27 mouse cellular contexts compared by ENCODE assay signal in the genomic region with DNA sequence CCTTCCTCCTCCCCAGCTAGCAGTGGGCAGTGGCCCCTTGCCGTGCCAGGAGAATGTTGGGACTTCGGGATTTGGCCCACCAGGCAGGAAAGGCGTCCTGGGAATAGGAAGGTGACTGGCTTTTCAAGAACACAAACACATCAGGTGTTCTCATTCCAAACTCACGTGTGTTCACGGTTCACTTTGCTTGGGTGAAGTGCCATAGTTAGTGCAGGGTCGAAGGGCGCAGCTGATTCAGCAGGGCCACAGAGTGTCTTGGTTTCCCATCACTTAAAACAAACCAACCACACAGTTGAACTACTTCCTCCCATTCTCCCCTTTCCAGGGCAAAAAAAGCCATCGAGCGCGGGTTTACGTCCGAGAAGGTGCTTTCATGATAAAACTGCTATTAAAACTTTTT. TPM values are rescaled to one million over a fixed set of nuclear protein-coding genes. Genes with fewer than 3 reads are reported as not detected.
DNase-seq lines count a peak whose midpoint lies in the region; ATAC-seq lines count a peak whose summit lies in the region.
"Had no signal": no experiment of that assay in that cellular context is flagged by ENCODE, and none has a peak within 500 bp of the region (broad histone marks: within the 10 kb centered on the region; RNA-seq: fewer than 3 reads in every experiment).

No protein-coding gene starts in this region.

- no peak overlapping the region for H3K4me2 ChIP-seq in intestine, embryonic 14.5 days (ENCODE audit: low read length)
- no peak overlapping the region for H3K4me2 ChIP-seq in intestine, embryonic 16.5 days (ENCODE audit: low read depth, low read length)
- H3K4me2 ChIP-seq in midbrain, embryonic 11.5 days, result no peak overlapping the region
- H3K4me2 ChIP-seq: embryonic facial prominence, embryonic 12.5 days; forebrain, embryonic 13.5 days; heart, embryonic 11.5 days; hindbrain, embryonic 15.5 days; limb, embryonic 15.5 days; neural tube, embryonic 13.5 days; stomach, embryonic 15.5 days had no signal

- 0 out of 2 replicates have a peak overlapping the region, but pooled peaks have one; percentile 16 for H3K27ac ChIP-seq in intestine, embryonic 14.5 days (ENCODE audit: low read depth)
- H3K27ac ChIP-seq in intestine, embryonic 16.5 days (ENCODE audit: low read length), result no peak overlapping the region
- 0 out of 2 replicates have a peak overlapping the region, but pooled peaks have one; percentile 6 for H3K27ac ChIP-seq in brown adipose tissue, adult 24 weeks (replicated peaks; ENCODE audit: low read depth, low read length)
- no peak overlapping the region for H3K27ac ChIP-seq in midbrain, embryonic 11.5 days (ENCODE audit: low read depth, low read length)
- H3K27ac ChIP-seq: embryonic facial prominence, embryonic 12.5 days; forebrain, embryonic 13.5 days; limb, embryonic 15.5 days; neural tube, embryonic 13.5 days; stomach, embryonic 15.5 days had no signal

- 86% methylated on average over 12 of the region's 12 CpGs for WGBS in intestine, embryonic 14.5 days
- WGBS in intestine, embryonic 16.5 days, result 81% methylated on average over 12 of the region's 12 CpGs
- 80% methylated on average over 12 of the region's 12 CpGs for WGBS in midbrain, embryonic 11.5 days

- H3K4me3 ChIP-seq in intestine, embryonic 14.5 days (ENCODE audit: low read depth, low read length), result no peak overlapping the region
- no peak overlapping the region for H3K4me3 ChIP-seq in intestine, embryonic 16.5 days (ENCODE audit: low read length)
- H3K4me3 ChIP-seq in brown adipose tissue, adult 24 weeks (ENCODE audit: insufficient read depth, low read depth, low read length), result no peak overlapping the region
- H3K4me3 ChIP-seq in midbrain, embryonic 11.5 days (ENCODE audit: low read depth, low read length), result no peak overlapping the region
- H3K4me3 ChIP-seq: embryonic facial prominence, embryonic 12.5 days; erythroblast, embryonic 14.5 days; forebrain, embryonic 13.5 days; hindbrain, embryonic 15.5 days; limb, embryonic 15.5 days; myocyte; neural tube, embryonic 13.5 days; stomach, embryonic 15.5 days had no signal

- no peaks in the 10 kb centered on the region for H3K27me3 ChIP-seq in intestine, embryonic 14.5 days (replicated peaks; ENCODE audit: control insufficient read depth, insufficient read depth, low read length)
- H3K27me3 ChIP-seq in intestine, embryonic 16.5 days (replicated peaks; ENCODE audit: control insufficient read depth, insufficient read depth, low read length), result no peaks in the 10 kb centered on the region
- H3K27me3 ChIP-seq in midbrain, embryonic 11.5 days (ENCODE audit: control insufficient read depth, insufficient read depth, low read length), result no peaks in the 10 kb centered on the region
- H3K27me3 ChIP-seq: embryonic facial prominence, embryonic 12.5 days; forebrain, embryonic 13.5 days; hindbrain, embryonic 15.5 days; limb, embryonic 15.5 days; neural tube, embryonic 13.5 days; stomach, embryonic 15.5 days had no signal

- peaks cover 17% of the 10 kb centered on the region for H3K4me1 ChIP-seq in intestine, embryonic 14.5 days (replicated peaks; ENCODE audit: control insufficient read depth, insufficient read depth, low read length)
- H3K4me1 ChIP-seq in intestine, embryonic 16.5 days (ENCODE audit: control insufficient read depth, insufficient read depth, low read length), result peaks cover 10% of the 10 kb centered on the region
- H3K4me1 ChIP-seq in brown adipose tissue, adult 24 weeks (ENCODE audit: control insufficient read depth, insufficient read depth, insufficient read length, low read length), result 0 out of 2 replicates have a peak, but pooled peaks cover 3% of the 10 kb centered on the region
- H3K4me1 ChIP-seq in midbrain, embryonic 11.5 days (ENCODE audit: control insufficient read depth, insufficient read depth, low read length), result no peaks in the 10 kb centered on the region

- peaks cover 3% of the 10 kb centered on the region; the same call in 1 of the 2 replicates for H3K36me3 ChIP-seq in intestine, embryonic 14.5 days (ENCODE audit: control insufficient read depth, insufficient read depth, low read length)
- H3K36me3 ChIP-seq in intestine, embryonic 16.5 days (ENCODE audit: control insufficient read depth, insufficient read depth, low read length), result no peaks in the 10 kb centered on the region
- H3K36me3 ChIP-seq in midbrain, embryonic 11.5 days (ENCODE audit: control insufficient read depth, insufficient read depth, low read length), result peaks cover 5% of the 10 kb centered on the region; the same call in 1 of the 2 replicates
- H3K36me3 ChIP-seq: stomach, embryonic 15.5 days had no signal

- no peak for ATAC-seq in intestine, embryonic 14.5 days (replicated peaks; ENCODE audit: low FRiP score, low TSS enrichment, low read depth)
- ATAC-seq in intestine, embryonic 16.5 days, result no peak
- ATAC-seq in midbrain, embryonic 11.5 days (ENCODE audit: low FRiP score), result no peak
- ATAC-seq: forebrain, embryonic 13.5 days; midbrain, embryonic 16.5 days had no signal

- H3K9ac ChIP-seq in intestine, embryonic 14.5 days (ENCODE audit: low read length), result no peak overlapping the region
- H3K9ac ChIP-seq in intestine, embryonic 16.5 days (ENCODE audit: low read depth, low read length), result no peak overlapping the region
- H3K9ac ChIP-seq in midbrain, embryonic 11.5 days (ENCODE audit: low read length), result no peak overlapping the region
- H3K9ac ChIP-seq: embryonic facial prominence, embryonic 12.5 days; forebrain, embryonic 13.5 days; hindbrain, embryonic 15.5 days; limb, embryonic 15.5 days; neural tube, embryonic 13.5 days; stomach, embryonic 15.5 days had no signal

- intact Hi-C loops in left cerebral cortex, postnatal 14 days (cut with DNase I), result no loop called here

- DNase-seq in intestine, embryonic 14.5 days (ENCODE audit: low spot score), result no peak
- peak; percentile 82 to 84 for DNase-seq in kidney, adult 8-10 months
- DNase-seq in kidney, postnatal 14 days, result peak; percentile 69
- no peak for DNase-seq in midbrain, embryonic 11.5 days (ENCODE audit: low spot score, missing footprints)
- no peak for DNase-seq in retina, postnatal 1 day
- DNase-seq in left cerebral cortex, postnatal 14 days (ENCODE audit: low spot score in 2 of 2), result no peak
- DNase-seq: adrenal gland, adult 2 months; cerebellum, adult 18-20 months; cerebellum, postnatal 14 days; gastrocnemius, postnatal 10 days; heart, adult 11 months; layer of hippocampus, adult 9-11 months; left cerebral cortex, postnatal 4 days; thymus, adult 18-20 months; thymus, postnatal 36 days had no signal

- no peaks in the 10 kb centered on the region for H3K9me3 ChIP-seq in intestine, embryonic 14.5 days (ENCODE audit: control insufficient read depth, low read length)
- H3K9me3 ChIP-seq in intestine, embryonic 16.5 days (ENCODE audit: control insufficient read depth, low read length), result no peaks in the 10 kb centered on the region
- no peaks in the 10 kb centered on the region for H3K9me3 ChIP-seq in midbrain, embryonic 11.5 days (ENCODE audit: control insufficient read depth, low read length)
- H3K9me3 ChIP-seq: embryonic facial prominence, embryonic 12.5 days; forebrain, embryonic 13.5 days; hindbrain, embryonic 15.5 days; limb, embryonic 15.5 days; neural tube, embryonic 13.5 days; stomach, embryonic 15.5 days had no signal

RNA-seq across cellular contexts. Expression of a gene that starts 23.6 kb away (rescaled TPM):
- polyA plus RNA-seq in intestine, embryonic 14.5 days (2014; fragmentation: Nextera tagmentation; extraction: Ambion mirVana), result 20.0 and 23.7 TPM in 2 replicates
- polyA plus RNA-seq in intestine, embryonic 16.5 days (2015; fragmentation: Nextera tagmentation; extraction: Ambion mirVana), result 13.5 and 13.8 TPM in 2 replicates
- 7.2 and 11.7 TPM in 2 replicates for polyA plus RNA-seq in brown adipose tissue, adult 24 weeks (2012; ENCODE audit: insufficient read depth, insufficient read length, missing spikeins)
- 27.7 and 29.9 TPM in 2 replicates for polyA plus RNA-seq in midbrain, embryonic 11.5 days (2014; fragmentation: Nextera tagmentation; extraction: Ambion mirVana)
- total RNA-seq in left cerebral cortex, postnatal 14 days (2021), result 10 to 100 TPM; 28.4 to 29.2 TPM

RNA-seq across cellular contexts. Expression of a gene that starts 24.4 kb away (rescaled TPM):
- polyA plus RNA-seq in intestine, embryonic 14.5 days (2014; fragmentation: Nextera tagmentation; extraction: Ambion mirVana), result 6.9 and 7.6 TPM in 2 replicates
- 3.1 and 3.2 TPM in 2 replicates for polyA plus RNA-seq in intestine, embryonic 16.5 days (2015; fragmentation: Nextera tagmentation; extraction: Ambion mirVana)
- 9.6 and 16.4 TPM in 2 replicates for polyA plus RNA-seq in brown adipose tissue, adult 24 weeks (2012; ENCODE audit: insufficient read depth, insufficient read length, missing spikeins)
- polyA plus RNA-seq in midbrain, embryonic 11.5 days (2014; fragmentation: Nextera tagmentation; extraction: Ambion mirVana), result 15.0 and 15.6 TPM in 2 replicates
- 100 to 1,000 TPM; 123 to 125 TPM for total RNA-seq in left cerebral cortex, postnatal 14 days (2021)

RNA-seq across cellular contexts. Expression of a gene that starts 39.8 kb away (rescaled TPM):
- 269 and 284 TPM in 2 replicates for polyA plus RNA-seq in intestine, embryonic 14.5 days (2014; fragmentation: Nextera tagmentation; extraction: Ambion mirVana)
- 301 and 320 TPM in 2 replicates for polyA plus RNA-seq in intestine, embryonic 16.5 days (2015; fragmentation: Nextera tagmentation; extraction: Ambion mirVana)
- polyA plus RNA-seq in brown adipose tissue, adult 24 weeks (2012; ENCODE audit: insufficient read depth, insufficient read length, missing spikeins), result 128 and 130 TPM in 2 replicates
- 258 and 272 TPM in 2 replicates for polyA plus RNA-seq in midbrain, embryonic 11.5 days (2014; fragmentation: Nextera tagmentation; extraction: Ambion mirVana)
- total RNA-seq in left cerebral cortex, postnatal 14 days (2021), result 10 to 100 TPM; 97.6 to 98.1 TPM

Comparison
In these comparisons a context has a peak if more than half of its experiments do, and no peak if none do; other contexts are left out.
1. H3K27ac ChIP-seq: peak in intestine, embryonic 14.5 days (single experiment) and brown adipose tissue, adult 24 weeks (single experiment); none in intestine, embryonic 16.5 days (single experiment) and midbrain, embryonic 11.5 days (single experiment).
2. DNase-seq: peak in kidney, adult 8-10 months (2 of 2) and kidney, postnatal 14 days (single experiment); none in intestine, embryonic 14.5 days (single experiment), midbrain, embryonic 11.5 days (single experiment), retina, postnatal 1 day (single experiment) and left cerebral cortex, postnatal 14 days (0 of 2).